In genomic region chr13:37325504-37325903, GRCm38 (mm10) we compare ENCODE assay signal across 8 mouse cellular contexts. TPM values are rescaled to one million over a fixed set of nuclear protein-coding genes. Genes with fewer than 3 reads are reported as not detected.
DNase-seq lines count a peak whose midpoint lies in the region; TF ChIP-seq lines count a peak whose summit lies in the region.

No protein-coding gene starts in this region.

- intact Hi-C loops in heart, postnatal 25 days (cut with DNase I): loop anchor here (5.0 kb wide), 1 partner anchor 1308 kb away; no protein-coding TSS in a partner anchor

- TF ChIP-seq CTCF in ES-Bruce4 (IDR thresholded peaks at IDR 0.05; ENCODE audit: low read depth, low read length): peak; percentile 57
- peak; percentile 84 for TF ChIP-seq CTCF in layer of hippocampus, adult 2 months (conservative IDR thresholded peaks at IDR 0.05)
- peak; percentile 65; the same call in 1 of the 2 replicates for TF ChIP-seq CTCF in testis, adult 2 months (IDR thresholded peaks at IDR 0.05; ENCODE audit: control insufficient read depth, insufficient read depth, insufficient replicate concordance, low read depth, low read length)

- no peak overlapping the region for H3K9ac ChIP-seq in ES-Bruce4 (ENCODE audit: low read depth, poor library complexity, severe bottlenecking)

- no peaks in the 10 kb centered on the region for H3K4me1 ChIP-seq in ES-Bruce4 (ENCODE audit: control insufficient read depth, insufficient read depth, low read length)
- H3K4me1 ChIP-seq in testis, adult 2 months (ENCODE audit: control insufficient read depth, insufficient read depth, low read length): peaks cover 4% of the 10 kb centered on the region; the same call in 1 of the 2 replicates

- no peaks in the 10 kb centered on the region for H3K36me3 ChIP-seq in ES-Bruce4 (ENCODE audit: control insufficient read depth, insufficient read depth, low read length, poor library complexity, severe bottlenecking)
- H3K36me3 ChIP-seq in testis, adult 2 months (ENCODE audit: control insufficient read depth, insufficient read depth, low read length): no peaks in the 10 kb centered on the region

- TF ChIP-seq EP300 in ES-Bruce4 (IDR thresholded peaks at IDR 0.05; ENCODE audit: insufficient read depth, low read depth, low read length): no peak

- no peaks in the 10 kb centered on the region for H3K9me3 ChIP-seq in ES-Bruce4 (replicated peaks; ENCODE audit: control insufficient read depth, insufficient read depth, low read length, poor library complexity, severe bottlenecking)

- H3K4me3 ChIP-seq in ES-Bruce4 (ENCODE audit: low read depth, low read length): no peak overlapping the region
- H3K4me3 ChIP-seq in layer of hippocampus, adult 2 months: no peak overlapping the region
- H3K4me3 ChIP-seq in testis, adult 2 months (ENCODE audit: control insufficient read depth, low read depth, low read length): peak overlapping the region; percentile 10; the same call in 1 of the 2 replicates

- H3K27ac ChIP-seq in ES-Bruce4 (ENCODE audit: insufficient read depth, low read length): no peak overlapping the region
- no peak overlapping the region for H3K27ac ChIP-seq in layer of hippocampus, adult 2 months
- no peak overlapping the region for H3K27ac ChIP-seq in testis, adult 2 months (ENCODE audit: control insufficient read depth, insufficient read depth, low read depth, low read length)

- DNase-seq in heart, adult 18-20 months: peak; percentile 64 to 76
- DNase-seq in heart, postnatal 25 days (ENCODE audit: low spot score): no peak
- peak; percentile 60 for DNase-seq in c-Kit-positive CD71-negative TER-119-negative erythroid progenitor cells, embryonic 14.5 days (ENCODE audit: low read depth)
- DNase-seq in frontal cortex, postnatal 36 days (ENCODE audit: low spot score in 2 of 2): peak; percentile 58 to 59
- peak; percentile 58 to 67 for DNase-seq in layer of hippocampus, adult 2 months (ENCODE audit: low spot score in 2 of 2)
- DNase-seq in lung, postnatal 4 days: peak; percentile 52 to 73

- TF ChIP-seq POLR2A in ES-Bruce4 (IDR thresholded peaks at IDR 0.05; ENCODE audit: insufficient read depth, low read length): no peak
- no peak for TF ChIP-seq POLR2A in testis, adult 2 months (IDR thresholded peaks at IDR 0.05; ENCODE audit: control insufficient read depth, low read depth, low read length)

- H3K27me3 ChIP-seq in ES-Bruce4 (ENCODE audit: control insufficient read depth, insufficient read depth, low read length, poor library complexity, severe bottlenecking): no peaks in the 10 kb centered on the region
- no peaks in the 10 kb centered on the region; the same call in 1 of the 2 replicates for H3K27me3 ChIP-seq in testis, adult 2 months (ENCODE audit: control insufficient read depth, insufficient read depth, low read length)

RNA-seq across cellular contexts. Expression of gene Ly86, which starts 19.5 kb away (rescaled TPM):
- total RNA-seq in heart, adult 18-20 months (2021): 1 to 10 TPM; 3.1 to 5.3 TPM
- total RNA-seq in heart, postnatal 25 days (2021): 1 to 10 TPM; 2.7 TPM
- not detected in 2 replicates for polyA plus RNA-seq in ES-Bruce4 (2011; ENCODE audit: insufficient read depth, insufficient read length, low read depth, missing spikeins)
- 1 to 10 TPM; 8.5 to 8.7 TPM for total RNA-seq in layer of hippocampus, adult 2 months (2021)
- 0.48 and 0.75 TPM in 2 replicates for polyA plus RNA-seq in testis, adult 2 months (2012; rRNA removed)
